Mouse (Mus musculus): ENCODE results near the gene Smim27.
"Not testable (repeated sequence)": the region's sequence is repeated elsewhere in the genome, so short reads cannot be mapped to it uniquely, and the experiment has no call there.

The Smim27 gene

DNA sequence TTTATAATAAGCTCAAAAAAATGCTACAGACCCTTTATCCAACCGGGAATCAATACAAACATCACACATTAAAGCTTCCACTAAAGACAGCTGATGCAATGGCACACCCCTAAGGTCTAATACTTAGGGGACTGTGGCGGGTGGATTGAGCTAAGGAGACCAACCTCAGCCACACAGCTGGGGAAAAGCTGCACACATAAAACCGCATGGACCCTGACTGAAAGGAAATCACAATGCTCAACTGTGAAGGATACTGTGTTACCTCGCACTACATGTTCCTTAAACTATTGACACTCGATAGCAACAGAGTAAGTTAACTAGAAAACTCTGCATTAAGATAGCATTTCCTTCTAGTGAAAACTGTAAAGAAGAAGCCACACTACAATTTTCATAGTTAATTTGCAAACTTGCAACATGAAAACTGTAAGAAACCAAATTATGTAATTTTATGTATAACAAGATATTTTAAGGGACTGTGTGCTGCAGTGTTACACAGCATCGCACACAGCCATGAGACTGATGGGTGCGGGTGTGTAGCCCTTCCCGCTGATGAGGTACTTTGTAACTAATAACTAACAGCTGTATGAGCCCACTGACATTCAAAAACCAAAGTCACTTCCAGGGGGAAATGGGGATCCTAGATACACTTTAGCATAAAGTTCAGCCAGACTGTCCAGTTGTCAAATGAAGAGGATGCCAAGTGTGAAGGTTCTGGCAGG, 14.8 kb upstream of the Smim27 start:
- no peak for DNase-seq (ENCODE audit: low spot score in 2 of 2)

DNA sequence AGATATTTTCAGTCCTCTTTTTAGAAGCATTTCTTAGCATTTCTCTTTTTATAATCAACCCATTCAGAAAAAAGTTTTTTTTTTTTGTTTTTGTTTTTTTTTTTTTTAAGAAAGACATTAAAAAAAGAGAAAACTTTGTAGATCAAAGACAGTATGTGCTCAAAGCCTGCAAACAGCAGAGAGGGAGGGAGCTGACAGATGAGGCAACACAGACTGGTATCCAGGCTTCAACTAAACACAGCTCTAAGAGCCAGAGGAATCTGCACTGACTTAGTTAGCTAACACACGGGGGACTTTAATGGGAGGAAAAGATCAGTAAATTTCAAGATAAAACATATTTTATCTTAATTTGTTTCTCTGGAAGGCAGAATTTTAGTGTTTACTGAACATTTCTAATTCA, 5.1 kb upstream of the Smim27 start:
- no peak for DNase-seq (ENCODE audit: low spot score in 2 of 2)

DNA sequence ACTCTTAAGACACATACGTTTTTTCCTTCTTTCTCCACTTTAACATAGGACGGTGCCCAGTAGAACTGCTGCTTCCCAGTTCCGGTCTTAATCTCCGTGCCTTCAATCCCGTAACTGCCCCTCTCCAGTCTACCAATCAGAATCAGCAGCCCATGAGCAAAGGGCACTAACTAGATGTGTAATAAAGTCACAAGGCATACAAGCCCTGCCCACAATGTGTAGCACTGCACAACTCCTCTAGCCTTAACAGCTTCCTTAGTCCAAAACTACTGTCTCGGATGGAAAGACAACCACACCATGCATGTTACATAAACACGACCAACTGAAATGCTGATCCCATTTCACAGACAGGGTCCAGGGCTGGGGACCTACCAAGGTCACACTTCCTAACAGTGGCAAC, 1.7 kb upstream of the Smim27 start:
- DNase-seq (ENCODE audit: low spot score in 2 of 2), result no peak

DNA sequence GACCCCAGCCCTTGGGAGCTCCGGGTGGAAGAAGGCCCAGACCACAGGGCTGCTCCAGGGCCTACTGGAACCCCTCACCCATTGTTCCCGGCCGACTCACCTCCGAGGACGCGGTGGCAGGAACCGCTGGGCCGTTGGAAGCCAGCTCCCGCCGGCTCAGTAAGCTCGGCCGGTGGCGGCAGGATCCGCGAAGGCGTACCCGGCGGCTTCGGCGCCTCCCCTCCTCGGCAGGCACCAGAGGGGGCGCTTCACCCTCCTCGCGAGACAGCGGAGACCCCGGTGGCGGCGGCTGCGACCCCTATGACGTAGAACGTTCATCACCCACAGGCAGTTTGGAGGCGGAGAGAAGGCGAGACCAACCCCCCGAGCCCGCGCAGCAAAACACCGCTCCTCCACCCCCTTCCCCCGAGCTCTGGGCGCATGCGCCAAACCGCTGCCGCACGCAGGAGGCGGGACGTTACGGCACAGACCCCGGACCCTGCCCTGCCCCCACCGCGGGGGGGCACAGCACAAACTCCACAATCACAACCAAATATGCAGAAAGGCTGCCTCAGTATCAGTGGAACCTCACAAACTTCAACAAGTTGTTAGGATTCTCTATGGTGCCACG, 1.1 kb upstream of the Smim27 start:
- peak; percentile 76 to 82 for DNase-seq (ENCODE audit: low spot score in 2 of 2)

DNA sequence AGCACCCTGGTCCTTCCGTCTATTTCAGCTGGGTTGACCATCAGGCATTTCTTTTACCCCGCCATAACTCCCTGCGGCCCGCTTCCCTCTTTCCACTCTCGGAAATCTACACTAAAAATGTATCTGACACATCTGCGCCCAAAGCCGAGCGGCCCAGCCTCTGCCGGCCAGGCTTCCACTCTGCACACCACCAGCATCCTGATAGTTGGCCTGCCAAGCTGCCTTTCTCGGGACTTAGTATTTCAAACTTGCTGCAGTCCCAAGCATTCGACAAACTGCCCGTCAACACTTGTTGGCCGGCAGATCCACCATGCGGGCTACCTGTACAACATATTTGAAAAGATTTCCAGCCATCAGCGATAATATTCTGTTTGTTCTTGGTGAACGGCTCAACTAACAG, 544 bp upstream of the Smim27 start:
- peak in 1 of 2 experiments; percentile 17 for DNase-seq (ENCODE audit: low spot score in 2 of 2)

DNA sequence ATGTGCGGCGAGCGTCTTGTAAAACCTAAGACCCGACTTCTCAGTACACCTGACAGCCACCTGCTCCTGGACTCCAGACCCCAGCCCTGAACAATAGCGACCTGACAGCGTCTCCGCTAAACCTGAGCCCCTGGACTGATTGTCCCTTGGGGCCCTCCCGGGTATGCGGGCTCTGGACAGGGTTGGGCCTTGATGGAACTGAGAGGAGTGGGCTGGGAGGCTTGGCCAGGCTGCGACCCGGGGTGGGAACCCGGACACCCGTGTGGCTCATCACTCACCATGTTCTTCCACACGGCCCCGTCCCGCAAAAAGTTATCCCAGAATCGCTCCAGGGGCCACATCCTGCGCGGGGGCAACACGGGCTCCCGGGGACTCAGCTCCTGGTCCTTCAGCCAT, 9.5 kb downstream of the Smim27 start:
- no peak for DNase-seq (ENCODE audit: low spot score in 2 of 2)

DNA sequence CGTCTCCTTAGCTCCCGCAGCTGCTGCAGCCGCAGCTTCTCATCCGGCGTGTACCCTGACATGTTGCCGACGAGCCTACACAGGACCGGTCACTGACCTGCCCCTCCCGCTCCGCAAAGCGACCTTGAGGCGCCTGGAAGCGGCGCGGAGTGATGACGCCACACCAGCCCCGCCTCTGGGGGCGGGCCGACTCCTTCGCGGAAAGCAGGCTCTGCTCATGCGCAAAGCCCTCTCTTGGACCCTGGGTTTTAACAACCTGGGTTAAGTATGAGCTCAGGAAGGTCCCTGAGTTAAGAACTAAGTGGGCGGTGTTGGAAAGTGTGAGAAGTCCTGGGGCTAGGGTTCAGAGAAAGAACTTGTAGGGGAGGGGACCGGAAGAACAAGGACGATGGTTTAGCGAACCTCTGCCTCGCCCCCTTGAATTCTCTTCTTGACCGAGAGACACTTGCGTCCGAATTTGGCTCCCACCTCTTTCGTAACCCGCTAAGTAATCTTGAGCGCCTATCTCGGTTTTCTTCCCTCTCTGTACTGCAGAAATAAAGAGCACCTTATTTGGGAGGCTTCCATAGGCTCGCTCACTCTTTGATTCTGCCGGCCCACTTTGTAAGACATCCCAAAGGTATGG, 10.0 kb downstream of the Smim27 start, which contains the start of gene Ndufb6:
Gene Ndufb6 (minus strand): TSS at position 146 of the 625 bp plus-strand sequence.
- DNase-seq (ENCODE audit: low spot score in 2 of 2), result peak; percentile 94 to 96

DNA sequence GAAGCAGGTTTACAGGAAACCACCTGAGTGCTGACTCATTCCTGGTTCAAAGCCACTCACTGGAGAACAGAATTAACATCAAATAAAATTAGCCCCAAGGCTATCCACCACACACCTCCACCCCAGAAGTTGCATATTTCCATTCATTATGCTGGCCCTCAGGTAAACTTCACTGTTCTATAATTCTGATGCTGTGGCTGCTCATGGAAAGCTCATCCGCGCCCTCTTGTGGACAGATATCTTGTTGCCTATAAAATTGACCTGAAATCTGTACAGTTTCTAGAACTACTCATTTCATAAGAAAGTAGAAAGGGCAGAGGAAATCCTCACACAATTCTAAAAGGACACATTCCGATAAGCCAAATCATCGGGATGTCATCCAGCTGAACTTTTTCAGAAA, 16.2 kb downstream of the Smim27 start:
- DNase-seq (ENCODE audit: low spot score in 2 of 2), result peak; percentile 22 to 67

DNA sequence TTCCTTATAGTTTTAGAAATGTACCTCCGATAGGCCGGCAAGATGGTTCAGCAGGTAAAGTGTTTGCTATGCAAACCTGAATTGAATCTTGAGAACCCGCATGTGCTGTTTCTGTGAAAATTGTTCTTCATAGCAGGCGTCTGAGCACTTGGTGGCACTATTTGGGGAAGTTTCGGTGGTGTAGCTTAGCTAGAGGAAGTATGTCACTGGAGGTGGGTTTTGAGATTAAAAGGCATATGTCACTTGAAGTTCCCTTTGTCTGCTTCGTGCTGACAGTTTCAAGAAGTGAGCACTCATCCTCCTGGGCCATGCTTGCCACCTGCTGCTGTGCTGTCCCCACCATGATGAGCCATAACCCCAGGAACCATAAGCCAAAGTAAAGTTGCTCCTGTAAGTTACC, 18.0 kb downstream of the Smim27 start:
- DNase-seq (ENCODE audit: low spot score in 2 of 2), result no peak

DNA sequence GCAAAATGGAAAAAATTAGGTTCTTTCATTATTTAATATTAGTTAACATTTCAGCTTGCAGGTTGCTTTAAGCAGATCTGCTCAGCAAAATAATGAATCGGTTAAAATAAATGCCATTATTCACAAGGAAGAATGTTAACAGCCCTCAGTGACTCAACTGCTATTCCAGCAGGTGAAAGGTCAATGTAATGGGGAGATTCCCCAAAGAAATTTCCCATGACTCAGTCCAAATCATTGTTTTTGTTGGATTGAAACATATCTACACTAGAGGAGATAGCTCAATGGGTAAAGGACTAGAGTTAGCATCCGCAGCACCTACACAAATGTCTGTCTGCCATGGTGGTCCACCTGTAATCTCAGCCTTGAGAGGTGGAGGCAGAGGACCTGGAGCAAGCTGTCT, 19.7 kb downstream of the Smim27 start:
- no peak for DNase-seq (ENCODE audit: low spot score in 2 of 2)

DNA sequence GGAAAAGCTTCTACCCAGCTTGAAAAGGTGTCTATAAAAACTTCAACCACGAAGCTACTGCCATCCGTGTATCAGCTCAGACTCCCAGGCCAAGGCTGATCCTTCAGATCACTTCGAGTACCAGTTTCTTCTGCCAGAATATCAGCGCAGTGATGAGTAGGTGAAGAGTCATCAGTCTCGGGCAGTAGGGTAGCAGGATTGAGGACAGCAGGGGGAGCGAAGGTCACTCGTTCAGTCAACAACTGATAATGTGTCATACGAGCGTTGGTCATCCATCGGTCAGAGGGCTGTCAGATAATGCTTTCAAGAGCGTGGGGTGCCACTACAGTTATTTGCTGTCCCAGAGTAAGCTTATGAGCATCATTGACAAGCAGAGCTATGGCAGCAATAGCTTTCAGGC, 22.1 kb downstream of the Smim27 start:
- not testable (repeated sequence) for DNase-seq (ENCODE audit: low spot score in 2 of 2)

DNA sequence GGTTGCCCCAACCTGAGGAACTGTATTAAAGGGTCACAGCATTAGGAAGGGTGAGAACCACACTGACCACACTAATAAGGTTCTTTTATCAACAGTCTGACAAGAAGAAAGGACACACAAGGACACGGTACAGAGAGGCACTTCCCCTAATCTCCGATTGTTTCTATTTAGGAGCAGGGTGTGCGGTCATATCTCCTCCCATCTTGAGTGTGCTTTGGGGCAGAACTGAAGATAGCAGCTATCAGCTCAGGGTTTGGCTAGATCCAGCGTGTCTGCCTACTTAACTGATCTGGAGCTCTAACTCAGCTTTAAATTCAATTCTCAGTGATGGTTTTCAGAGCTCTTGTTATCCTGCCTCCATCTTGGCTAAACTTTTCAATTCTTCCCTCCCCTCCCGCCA, 29.8 kb downstream of the Smim27 start:
- no peak for DNase-seq (ENCODE audit: low spot score in 2 of 2)

DNA sequence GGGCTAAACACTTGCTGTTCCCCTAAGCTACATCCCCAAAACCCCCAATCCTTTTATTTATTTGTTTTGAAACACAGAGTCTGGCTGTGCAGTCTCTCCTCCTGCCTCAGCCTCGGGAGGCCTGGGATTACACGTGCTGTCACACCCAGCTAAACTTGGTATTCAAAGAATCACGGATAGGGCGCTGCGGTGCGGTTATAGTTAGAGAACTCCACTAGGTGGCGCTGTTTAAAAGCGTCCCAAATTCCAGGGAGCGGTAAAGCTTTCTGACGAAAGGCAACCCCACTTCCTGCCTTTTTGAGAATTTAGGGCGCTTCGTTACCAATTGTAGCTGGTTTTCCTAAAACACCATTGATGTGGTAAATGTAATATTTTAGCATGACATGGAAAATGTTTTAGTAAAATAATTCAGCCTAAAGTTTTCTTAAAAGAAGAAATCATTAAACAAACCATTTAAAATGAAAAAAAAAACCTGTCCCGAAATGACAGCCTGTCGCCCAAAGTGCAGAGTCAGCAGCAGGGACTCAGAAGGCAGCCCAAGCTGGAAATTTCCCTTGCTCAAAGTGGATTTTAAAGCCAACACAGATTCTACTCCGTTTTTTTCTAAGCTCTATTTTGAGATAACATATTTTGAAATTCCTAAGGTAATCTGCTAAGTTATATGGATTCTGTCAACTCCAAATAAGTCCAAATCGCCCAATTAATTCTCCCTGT, 31.9 kb downstream of the Smim27 start:
- DNase-seq (ENCODE audit: low spot score in 2 of 2), result peak; percentile 21 to 39

DNA sequence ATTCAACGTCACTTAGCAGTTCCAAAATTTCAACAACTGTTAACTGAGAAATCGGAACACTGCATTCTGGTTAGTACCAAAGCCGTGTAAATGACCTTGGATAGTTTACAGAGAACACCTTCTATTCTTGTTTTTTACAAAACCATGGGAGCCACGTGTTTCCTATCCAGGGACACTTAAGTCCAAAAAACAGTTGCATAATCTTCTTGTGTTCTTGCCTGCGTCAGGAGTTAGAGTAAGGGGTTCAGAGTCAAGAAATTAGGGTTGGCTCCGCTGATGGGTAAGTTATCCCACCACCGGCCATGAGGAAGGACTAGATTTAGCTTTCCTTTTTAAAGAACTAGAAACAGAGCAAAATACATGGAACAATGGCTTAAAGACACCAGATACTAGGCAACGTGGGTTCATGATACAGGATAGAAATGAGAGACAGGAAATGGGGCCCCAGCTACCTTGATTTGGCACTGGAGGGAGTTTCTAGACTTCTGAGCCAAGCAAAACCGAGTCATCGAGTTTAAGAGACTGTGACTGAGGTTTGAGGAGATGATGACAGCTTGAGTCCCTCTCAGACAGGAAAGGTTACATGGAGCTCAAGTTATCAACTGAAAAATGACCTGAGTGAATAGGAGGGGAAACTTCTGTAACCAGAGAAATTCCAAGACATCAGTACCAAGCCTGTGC, 33.2 kb downstream of the Smim27 start:
- DNase-seq (ENCODE audit: low spot score in 2 of 2), result no peak

DNA sequence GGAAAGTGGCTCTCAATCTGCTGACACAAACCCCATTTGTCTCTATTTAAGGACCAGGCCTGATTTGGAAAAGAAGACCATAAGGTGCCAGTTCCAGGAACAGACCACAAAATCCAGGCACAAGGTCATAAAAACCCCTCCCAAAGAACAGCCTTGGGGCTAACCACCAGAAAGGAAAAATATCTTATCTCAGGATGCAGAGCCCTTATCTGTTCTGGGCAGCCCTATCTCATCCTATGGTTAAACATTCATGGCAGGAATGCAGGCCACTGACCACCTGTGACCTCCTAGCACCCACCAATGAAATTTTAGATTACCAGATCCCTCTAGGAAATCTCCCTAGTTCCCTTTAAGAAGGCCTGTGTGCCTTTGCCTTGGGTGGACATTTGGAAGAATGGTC, 40.3 kb downstream of the Smim27 start:
- DNase-seq (ENCODE audit: low spot score in 2 of 2), result no peak

DNA sequence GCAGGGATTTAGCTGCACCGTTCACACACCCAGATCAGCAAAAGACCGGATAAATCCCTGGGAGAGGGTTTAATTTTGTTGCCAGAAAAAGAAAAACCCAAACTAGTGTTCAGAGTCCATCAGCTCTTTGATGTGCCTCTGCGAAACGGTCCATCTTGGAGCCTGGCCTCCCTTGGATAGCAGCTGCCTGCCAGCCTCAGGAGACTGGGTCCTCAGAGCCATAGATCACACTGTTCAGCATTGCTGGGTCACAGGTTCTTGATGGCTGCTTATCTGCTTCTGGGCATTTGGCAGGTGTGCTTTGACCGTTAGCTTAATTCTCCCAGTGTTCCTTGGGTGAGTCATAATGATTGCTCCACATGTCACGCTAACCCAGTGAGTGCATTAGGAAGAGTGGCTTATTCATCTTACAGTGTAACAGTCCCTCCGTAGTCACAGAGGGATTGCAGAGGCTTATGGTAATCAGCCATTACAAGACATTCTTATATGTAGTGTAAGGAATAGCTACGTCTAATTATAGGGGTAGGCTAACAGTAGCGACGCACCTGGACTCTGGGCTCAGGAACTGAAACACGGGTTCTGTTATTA, 41.5 kb downstream of the Smim27 start:
- DNase-seq (ENCODE audit: low spot score in 2 of 2), result no peak

DNA sequence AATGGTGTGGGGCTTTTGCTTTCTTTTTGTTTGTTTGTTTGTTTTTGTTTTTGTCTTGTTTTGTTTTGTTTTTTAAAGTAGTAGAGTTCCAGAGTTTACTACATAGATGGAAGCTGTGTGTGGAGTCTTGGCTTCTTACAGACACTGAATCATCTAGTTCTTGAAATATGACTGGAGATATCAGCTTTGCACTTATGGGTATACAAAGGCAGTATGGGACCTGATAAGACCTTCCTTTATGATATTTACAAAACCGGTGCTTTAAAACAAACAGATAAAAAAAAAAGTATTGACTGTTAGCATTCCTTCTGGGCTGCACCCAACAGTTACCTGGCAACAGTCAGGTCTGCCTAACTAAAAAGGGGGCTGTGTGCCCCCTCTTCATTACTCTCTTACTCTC, 42.8 kb downstream of the Smim27 start:
- no peak for DNase-seq (ENCODE audit: low spot score in 2 of 2)

DNA sequence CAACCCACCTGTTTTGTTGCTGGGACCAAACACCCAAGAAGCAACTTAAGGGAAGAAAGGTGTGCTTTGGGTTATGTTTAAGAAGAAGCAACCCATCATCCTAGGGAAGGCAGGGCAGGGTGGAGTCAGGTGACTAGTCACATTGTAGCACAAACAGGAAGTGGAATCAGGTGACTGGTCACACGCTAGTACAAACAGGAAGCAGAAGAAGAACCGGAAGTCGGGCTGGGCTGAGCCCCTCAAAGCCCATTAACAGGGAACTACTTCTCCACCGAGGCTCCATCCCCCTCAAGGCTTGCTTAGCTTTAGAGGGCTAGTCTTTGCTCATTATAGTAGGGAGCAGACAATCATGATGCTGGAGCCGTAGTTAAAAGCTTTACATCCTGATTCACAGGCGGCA, 43.6 kb downstream of the Smim27 start:
- DNase-seq (ENCODE audit: low spot score in 2 of 2), result no peak

DNA sequence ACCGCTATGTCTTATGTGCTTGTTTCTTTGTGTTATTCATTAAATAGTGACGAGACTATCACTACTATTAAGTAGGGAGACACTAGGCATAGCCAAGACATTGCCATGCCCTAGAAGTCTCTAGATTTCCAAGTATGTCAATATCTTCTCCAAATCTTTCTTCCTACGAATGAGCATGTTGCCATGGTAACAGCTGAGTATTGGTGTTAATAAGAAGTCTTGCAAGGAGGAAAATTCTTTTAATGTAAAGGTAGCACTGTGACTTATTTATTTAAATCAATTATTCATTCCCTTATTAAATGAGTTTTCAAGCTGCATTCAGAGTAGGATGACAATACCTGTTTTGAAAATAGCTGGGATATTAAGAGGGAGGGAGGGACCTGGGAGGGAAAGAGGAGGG, 48.0 kb downstream of the Smim27 start:
- DNase-seq (ENCODE audit: low spot score in 2 of 2), result no peak
